Mouse (Mus musculus): ENCODE measurements around the gene Tfap2b. TPM values are rescaled to one million over a fixed set of nuclear protein-coding genes. Genes with fewer than 3 reads are reported as not detected.

The Tfap2b gene
- polyA plus RNA-seq, 2 experiments, result 0.01 TPM; not detected in 1

DNA sequence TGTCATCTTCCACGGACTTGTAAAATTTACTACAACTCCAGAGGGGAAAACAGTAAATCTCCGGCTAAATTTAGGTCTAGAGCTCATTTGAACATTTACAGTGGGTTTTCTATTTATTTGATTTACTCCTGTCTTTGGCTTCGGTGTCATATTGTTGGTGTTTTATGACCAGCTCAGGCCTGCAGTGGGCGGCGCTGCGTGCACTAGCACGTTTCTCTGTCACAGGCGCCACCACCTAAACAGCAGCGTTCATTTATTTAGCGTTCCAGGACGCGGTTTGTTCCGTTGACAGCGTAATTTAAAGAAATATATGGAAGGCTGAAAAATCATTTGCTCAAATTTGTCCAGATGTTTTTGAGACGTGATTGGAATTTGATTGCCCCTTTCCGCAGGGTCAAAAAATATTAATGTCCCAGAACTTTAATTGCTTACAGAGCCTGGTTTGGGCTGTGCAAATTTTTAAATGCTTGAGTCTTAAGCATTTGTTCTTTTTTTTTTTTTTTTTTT, 22.9 kb downstream of the Tfap2b start:
- H3K27ac ChIP-seq, result no peak overlapping the region
- no peak for DNase-seq (ENCODE audit: low read depth in 3 of 3, low spot score in 3 of 3)
- no peak overlapping the region for H3K9ac ChIP-seq (replicated peaks)
- H3K27me3 ChIP-seq (ENCODE audit: control insufficient read depth, insufficient read depth, low read length), result peaks cover 43% of the 10 kb centered on the region
- H3K4me2 ChIP-seq (ENCODE audit: low read depth), result no peak overlapping the region
- no peak for TF ChIP-seq EP300 (IDR thresholded peaks at IDR 0.05; ENCODE audit: low read depth)
- no peak for TF ChIP-seq CTCF (IDR thresholded peaks at IDR 0.05; ENCODE audit: low read depth)
- H3K9me3 ChIP-seq (ENCODE audit: control insufficient read depth, low read length), result no peaks in the 10 kb centered on the region
- no peak for ATAC-seq (ENCODE audit: insufficient read depth)
- H3K4me3 ChIP-seq (ENCODE audit: insufficient read depth in 1 of 2, low read depth in 2 of 2, low read length in 2 of 2), result no peak overlapping the region
- no peaks in the 10 kb centered on the region for H3K36me3 ChIP-seq (replicated peaks; ENCODE audit: control insufficient read depth, insufficient read depth, low read depth)
- whole genome bisulfite sequencing (ENCODE audit: insufficient replicate concordance), result 4% methylated on average over 16 of the region's 16 CpGs
- H3K4me1 ChIP-seq (replicated peaks; ENCODE audit: control insufficient read depth in 2 of 2, insufficient read depth in 2 of 2, low read length in 1 of 2), result no peaks in the 10 kb centered on the region

DNA sequence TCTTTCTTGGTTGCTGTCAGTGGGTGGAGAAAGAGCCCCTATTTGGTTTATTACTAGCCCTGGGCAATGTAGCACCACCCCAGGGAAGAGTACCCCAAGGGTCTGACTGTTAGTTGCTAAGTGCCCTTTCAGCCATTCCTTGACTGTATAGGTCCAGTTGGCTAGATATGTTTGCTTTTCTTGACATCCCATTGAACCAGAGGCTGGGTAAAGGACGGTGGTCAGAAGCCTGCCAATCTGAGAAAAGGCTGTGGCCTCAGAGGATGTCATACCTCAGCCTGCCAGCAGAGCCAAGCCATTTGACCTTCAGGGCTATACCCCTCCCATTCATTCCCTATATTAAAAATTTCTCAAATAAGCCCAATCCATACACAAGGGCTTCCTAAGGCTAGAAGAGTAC, 24.0 kb downstream of the Tfap2b start:
- no peak for ATAC-seq (ENCODE audit: insufficient read depth)
- Histone ChIP-seq H3K9me3 (ENCODE audit: control insufficient read depth, low read length) (no peaks in the 10 kb centered on the region), H3K27me3 (ENCODE audit: control insufficient read depth, insufficient read depth, low read length) (peaks cover 51% of the 10 kb centered on the region), H3K4me2 (ENCODE audit: low read depth) (no peak overlapping the region), H3K9ac (replicated peaks) (no peak overlapping the region), H3K27ac (no peak overlapping the region), H3K4me1 (replicated peaks; ENCODE audit: control insufficient read depth in 2 of 2, insufficient read depth in 2 of 2, low read length in 1 of 2) (no peaks in the 10 kb centered on the region), H3K36me3 (replicated peaks; ENCODE audit: control insufficient read depth, insufficient read depth, low read depth) (no peaks in the 10 kb centered on the region), H3K4me3 (ENCODE audit: insufficient read depth in 1 of 2, low read depth in 2 of 2, low read length in 2 of 2) (no peak overlapping the region)
- no peak for DNase-seq (ENCODE audit: low read depth in 3 of 3, low spot score in 3 of 3)
- TF ChIP-seq CTCF (IDR thresholded peaks at IDR 0.05; ENCODE audit: low read depth), result no peak
- no peak for TF ChIP-seq EP300 (IDR thresholded peaks at IDR 0.05; ENCODE audit: low read depth)
- 0% methylated on average over 1 of the region's 1 CpGs for WGBS (ENCODE audit: insufficient replicate concordance)

DNA sequence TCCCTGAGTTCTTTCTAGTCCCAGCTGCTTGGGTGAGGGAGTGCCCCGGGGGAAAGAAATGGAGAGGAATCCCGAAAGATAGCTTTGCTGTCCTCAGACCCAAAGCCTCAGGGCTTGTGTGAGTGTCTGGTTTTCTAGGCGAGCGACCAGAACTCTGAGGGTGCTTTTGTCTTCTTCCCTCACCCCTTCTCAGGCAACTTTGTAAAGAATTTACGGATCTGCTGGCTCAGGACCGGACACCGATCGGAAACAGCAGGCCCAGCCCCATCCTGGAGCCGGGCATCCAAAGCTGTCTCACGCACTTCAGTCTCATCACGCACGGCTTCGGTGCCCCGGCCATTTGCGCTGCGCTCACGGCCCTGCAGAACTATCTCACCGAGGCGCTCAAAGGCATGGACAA, 25.1 kb downstream of the Tfap2b start:
- H3K4me3 ChIP-seq (ENCODE audit: insufficient read depth in 1 of 2, low read depth in 2 of 2, low read length in 2 of 2), result no peak overlapping the region
- no peak overlapping the region for H3K9ac ChIP-seq (replicated peaks)
- 2% methylated on average over 19 of the region's 19 CpGs for WGBS (ENCODE audit: insufficient replicate concordance)
- no peak for TF ChIP-seq EP300 (IDR thresholded peaks at IDR 0.05; ENCODE audit: low read depth)
- TF ChIP-seq CTCF (IDR thresholded peaks at IDR 0.05; ENCODE audit: low read depth), result no peak
- DNase-seq (ENCODE audit: low read depth in 3 of 3, low spot score in 3 of 3) (no peak), ATAC-seq (ENCODE audit: insufficient read depth) (no peak)
- H3K27me3 ChIP-seq (ENCODE audit: control insufficient read depth, insufficient read depth, low read length), result peaks cover 48% of the 10 kb centered on the region
- H3K27ac ChIP-seq, result no peak overlapping the region
- no peaks in the 10 kb centered on the region for H3K36me3 ChIP-seq (replicated peaks; ENCODE audit: control insufficient read depth, insufficient read depth, low read depth)
- no peaks in the 10 kb centered on the region for H3K9me3 ChIP-seq (ENCODE audit: control insufficient read depth, low read length)
- no peak overlapping the region for H3K4me2 ChIP-seq (ENCODE audit: low read depth)
- no peaks in the 10 kb centered on the region for H3K4me1 ChIP-seq (replicated peaks; ENCODE audit: control insufficient read depth in 2 of 2, insufficient read depth in 2 of 2, low read length in 1 of 2)

DNA sequence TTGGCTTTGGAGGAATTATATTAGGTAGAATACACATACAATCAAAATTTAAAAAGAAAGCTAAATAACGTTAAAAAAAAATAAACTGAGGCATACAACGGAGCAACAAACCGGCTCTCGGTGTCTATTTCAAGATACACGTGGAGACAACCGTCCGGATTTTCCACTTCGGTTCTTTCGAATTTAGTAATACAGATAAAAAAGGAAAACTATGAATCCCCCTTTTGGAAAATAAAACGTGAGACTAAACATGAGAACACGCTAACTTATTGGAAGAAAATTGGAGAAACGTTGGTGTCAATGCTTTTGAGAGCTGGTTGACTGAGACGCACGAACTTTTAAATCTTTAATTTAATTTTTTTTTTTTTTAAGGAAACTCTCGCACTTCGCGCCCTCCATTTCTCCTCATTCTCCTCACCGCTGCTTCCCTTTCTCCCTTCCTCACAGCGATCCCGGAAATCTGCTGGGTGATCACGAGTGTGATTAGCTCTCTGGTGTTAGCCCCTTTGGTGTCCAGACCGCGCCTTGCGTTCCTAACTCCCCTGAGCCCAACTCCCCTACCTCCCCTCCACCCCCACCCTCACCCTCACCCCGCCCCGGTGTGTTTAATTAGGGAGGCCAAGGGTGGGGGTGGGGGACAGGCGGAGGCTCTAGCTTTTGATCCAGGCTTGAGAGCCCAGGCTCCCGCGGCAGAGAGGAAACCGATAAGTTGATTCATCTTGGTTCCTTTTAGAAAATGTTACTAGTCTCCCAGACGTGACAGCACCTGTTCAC, 25.9 kb downstream of the Tfap2b start:
- H3K4me1 ChIP-seq (replicated peaks; ENCODE audit: control insufficient read depth in 2 of 2, insufficient read depth in 2 of 2, low read length in 1 of 2), result no peaks in the 10 kb centered on the region
- no peak overlapping the region for H3K4me3 ChIP-seq (ENCODE audit: insufficient read depth in 1 of 2, low read depth in 2 of 2, low read length in 2 of 2)
- H3K9me3 ChIP-seq (ENCODE audit: control insufficient read depth, low read length), result no peaks in the 10 kb centered on the region
- under 1% methylated on average over 31 of the region's 31 CpGs for WGBS (ENCODE audit: insufficient replicate concordance)
- H3K4me2 ChIP-seq (ENCODE audit: low read depth), result no peak overlapping the region
- no peaks in the 10 kb centered on the region for H3K36me3 ChIP-seq (replicated peaks; ENCODE audit: control insufficient read depth, insufficient read depth, low read depth)
- H3K9ac ChIP-seq (replicated peaks), result no peak overlapping the region
- H3K27ac ChIP-seq, result no peak overlapping the region
- no peak for TF ChIP-seq CTCF (IDR thresholded peaks at IDR 0.05; ENCODE audit: low read depth)
- no peak for TF ChIP-seq EP300 (IDR thresholded peaks at IDR 0.05; ENCODE audit: low read depth)
- peaks cover 48% of the 10 kb centered on the region for H3K27me3 ChIP-seq (ENCODE audit: control insufficient read depth, insufficient read depth, low read length)
- DNase-seq (ENCODE audit: low read depth in 3 of 3, low spot score in 3 of 3) (no peak), ATAC-seq (ENCODE audit: insufficient read depth) (no peak)

DNA sequence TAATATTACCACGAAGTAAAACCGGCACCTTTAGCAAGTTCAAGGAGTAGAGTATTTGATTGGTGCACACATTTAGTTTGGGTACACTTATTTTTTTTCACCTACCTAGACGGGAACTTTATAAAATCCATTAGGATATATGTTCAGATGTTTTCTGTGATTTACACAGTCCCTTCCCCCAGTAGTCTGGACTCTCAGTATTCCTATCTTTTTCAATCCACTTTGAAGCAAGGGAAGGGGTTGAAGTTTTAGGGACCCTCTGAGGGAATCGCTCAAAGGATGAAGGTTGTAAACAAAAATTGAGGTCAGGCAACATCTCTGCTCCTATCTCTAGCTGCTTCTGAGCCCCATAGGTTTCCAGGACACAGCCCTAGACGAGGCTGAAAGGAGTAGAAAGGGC, 27.3 kb downstream of the Tfap2b start:
- peaks cover 55% of the 10 kb centered on the region for H3K27me3 ChIP-seq (ENCODE audit: control insufficient read depth, insufficient read depth, low read length)
- no peak for TF ChIP-seq CTCF (IDR thresholded peaks at IDR 0.05; ENCODE audit: low read depth)
- no peak for TF ChIP-seq EP300 (IDR thresholded peaks at IDR 0.05; ENCODE audit: low read depth)
- no peaks in the 10 kb centered on the region for H3K4me1 ChIP-seq (replicated peaks; ENCODE audit: control insufficient read depth in 2 of 2, insufficient read depth in 2 of 2, low read length in 1 of 2)
- H3K27ac ChIP-seq, result no peak overlapping the region
- no peak overlapping the region for H3K4me3 ChIP-seq (ENCODE audit: insufficient read depth in 1 of 2, low read depth in 2 of 2, low read length in 2 of 2)
- no peaks in the 10 kb centered on the region for H3K9me3 ChIP-seq (ENCODE audit: control insufficient read depth, low read length)
- ATAC-seq (ENCODE audit: insufficient read depth) (no peak), DNase-seq (ENCODE audit: low read depth in 3 of 3, low spot score in 3 of 3) (no peak)
- H3K36me3 ChIP-seq (replicated peaks; ENCODE audit: control insufficient read depth, insufficient read depth, low read depth), result no peaks in the 10 kb centered on the region
- H3K9ac ChIP-seq (replicated peaks), result no peak overlapping the region
- H3K4me2 ChIP-seq (ENCODE audit: low read depth), result no peak overlapping the region
- under 1% methylated on average over 5 of the region's 5 CpGs for WGBS (ENCODE audit: insufficient replicate concordance)
